Mouse (Mus musculus) left cerebral cortex, postnatal 10 days (tissue): ENCODE measurements at regions not wholly inside any gene's neighbourhood (a gene's known extent, or its start where the extent isn't known, plus 50 kb on each side); places are given as distances from the start of the nearest gene placed in this dataset.
"Not testable (repeated sequence)": the region's sequence is repeated elsewhere in the genome, so short reads cannot be mapped to it uniquely, and the experiment has no call there.

Experiments used
- DNase-seq, 2 experiments: peaks; one replicate each; pipeline ENCODE4 v3.0.0; 2021 to 2022; ENCODE audit warnings: low spot score in 2 of 2, mixed read lengths in 1 of 2; ENCODE audit errors: extremely low spot score in 1 of 2
- intact Hi-C: fragments of 180-260 bp; cut with DNase I; formaldehyde crosslinking; loops from one replicate; pipeline ENCODE4 v1.15.1; 2025

- DNase-seq: no peak
- intact Hi-C loops: no loop called here
These were observed 334.9 kb upstream of the Api5 start for GRCm38 (mm10) chr2:94772801-94773200.

DNA sequence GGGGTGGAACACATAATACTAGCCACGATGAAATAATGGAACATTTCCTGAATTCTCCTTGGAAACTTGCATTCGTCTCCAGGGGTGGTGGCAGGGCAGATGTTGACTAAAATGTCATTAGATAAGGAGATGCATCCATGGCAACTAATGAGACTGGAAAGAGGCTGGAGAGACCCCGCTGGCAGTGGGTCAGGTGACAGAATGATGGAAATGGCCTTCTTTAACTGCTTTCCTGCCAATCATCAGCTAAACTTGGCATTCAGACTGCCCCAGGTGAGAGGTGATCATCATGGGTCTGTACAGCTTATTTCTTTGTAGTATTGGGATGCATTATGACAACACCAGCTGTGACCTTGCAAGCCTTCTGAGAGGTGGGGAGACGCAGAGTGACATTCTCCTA lies 334.3 kb upstream of the Api5 start:
- DNase-seq: no peak
- intact Hi-C loops: no loop called here

DNA sequence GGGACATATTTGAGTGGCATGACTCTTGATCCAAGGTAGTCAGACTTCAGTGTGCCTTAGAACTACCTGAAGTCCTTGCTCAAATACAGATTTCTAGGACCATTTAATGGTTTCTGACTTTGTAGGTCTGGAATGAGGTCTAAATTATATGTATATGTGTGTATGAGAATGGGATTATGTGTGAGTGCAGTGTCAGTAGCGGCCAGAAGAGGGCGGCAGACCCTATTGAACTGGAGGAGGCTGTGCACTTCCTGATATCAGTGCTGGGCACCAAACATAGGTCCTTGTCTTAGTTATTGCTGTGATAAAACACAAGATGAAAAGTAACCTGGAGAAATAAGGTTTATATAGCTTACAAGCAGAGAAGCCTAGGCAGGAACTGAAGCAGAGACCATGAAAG lies 328.6 kb upstream of the Api5 start:
- intact Hi-C loops: no loop called here
- no peak for DNase-seq

DNA sequence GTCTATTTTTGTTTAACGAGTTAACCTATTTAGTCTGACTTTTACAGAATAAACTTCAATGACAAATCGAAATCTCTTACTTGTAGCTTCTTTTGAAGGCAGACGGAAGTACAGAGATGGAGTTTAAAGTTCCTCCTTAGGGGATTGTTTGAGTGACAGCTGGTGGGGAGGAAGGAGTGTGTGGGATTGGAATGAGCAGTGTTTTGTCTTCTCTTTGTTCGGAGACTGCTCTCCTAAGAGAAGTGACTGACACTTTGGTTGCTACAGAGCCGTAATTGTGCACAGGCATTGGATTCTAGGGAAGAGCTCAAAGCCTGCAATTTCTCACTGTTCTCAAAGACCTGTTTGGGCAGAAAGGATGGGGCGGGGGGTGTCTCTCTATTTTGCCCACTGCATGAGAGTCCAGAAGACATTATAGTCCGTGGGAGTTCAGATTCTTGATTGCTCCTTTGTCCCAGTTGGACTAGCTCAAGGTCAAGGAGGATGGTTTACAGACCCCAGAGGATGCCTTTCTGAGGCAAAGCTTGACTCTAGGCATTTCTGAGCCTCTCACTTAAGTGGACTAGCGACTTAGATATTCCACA lies 327.0 kb upstream of the Api5 start:
- intact Hi-C loops: no loop called here
- no peak for DNase-seq

DNA sequence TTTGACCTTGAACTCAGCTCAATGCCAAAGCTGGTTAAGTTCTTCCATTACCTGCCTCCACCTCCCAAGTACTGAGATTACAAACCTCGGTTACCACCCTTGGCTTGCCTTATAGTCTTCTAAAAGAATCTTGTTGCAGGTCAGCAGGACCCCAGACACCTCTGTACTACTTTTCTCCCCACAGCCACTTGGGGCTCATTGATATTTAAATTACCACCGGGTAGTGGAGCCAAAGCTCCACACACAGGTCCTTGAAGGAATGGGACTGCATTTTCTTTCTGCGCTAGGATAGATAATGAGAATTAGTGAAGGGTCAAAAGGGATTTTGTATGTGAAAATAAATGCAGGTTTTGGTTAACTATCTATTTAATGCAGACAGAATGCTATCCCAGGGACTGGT lies 326.5 kb upstream of the Api5 start:
- intact Hi-C loops: no loop called here
- no peak for DNase-seq

DNA sequence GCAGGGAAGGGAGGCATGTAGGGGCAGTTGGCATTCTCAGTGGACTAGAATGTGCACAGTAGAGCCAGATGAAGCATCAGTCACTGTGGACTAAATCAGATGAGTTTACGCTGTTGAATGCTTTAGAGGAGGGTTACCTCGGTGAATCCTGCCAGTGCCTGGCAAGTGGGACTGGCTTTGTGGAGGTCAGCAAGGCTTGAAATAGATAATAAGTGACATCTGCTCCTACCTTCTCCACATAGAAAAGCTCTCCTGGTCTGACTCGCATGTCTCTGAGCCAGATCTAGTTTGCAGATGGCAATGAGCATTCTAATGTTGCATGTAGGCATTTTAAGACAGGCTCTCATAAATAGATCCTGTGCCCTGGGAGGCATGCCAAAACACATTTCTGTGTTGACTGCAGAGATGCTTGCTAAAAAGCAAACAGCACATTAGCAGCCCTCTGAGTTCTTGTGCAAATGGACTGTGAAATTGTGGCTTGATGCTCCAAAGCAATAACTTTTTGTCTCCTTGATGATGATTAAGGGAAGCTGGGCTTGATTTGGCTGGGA lies 310.3 kb upstream of the Api5 start:
- DNase-seq: peak; percentile 31
- intact Hi-C loops: no loop called here

GRCm38 (mm10) chr2:94729791-94730190 lies 291.9 kb upstream of the Api5 start:
- DNase-seq: no peak
- intact Hi-C loops: no loop called here

GRCm38 (mm10) chr2:94699383-94699782 lies 261.4 kb upstream of the Api5 start:
- DNase-seq: no peak
- intact Hi-C loops: no loop called here

GRCm38 (mm10) chr2:94695212-94695611 lies 257.3 kb upstream of the Api5 start:
- no peak for DNase-seq
- intact Hi-C loops: no loop called here

DNA sequence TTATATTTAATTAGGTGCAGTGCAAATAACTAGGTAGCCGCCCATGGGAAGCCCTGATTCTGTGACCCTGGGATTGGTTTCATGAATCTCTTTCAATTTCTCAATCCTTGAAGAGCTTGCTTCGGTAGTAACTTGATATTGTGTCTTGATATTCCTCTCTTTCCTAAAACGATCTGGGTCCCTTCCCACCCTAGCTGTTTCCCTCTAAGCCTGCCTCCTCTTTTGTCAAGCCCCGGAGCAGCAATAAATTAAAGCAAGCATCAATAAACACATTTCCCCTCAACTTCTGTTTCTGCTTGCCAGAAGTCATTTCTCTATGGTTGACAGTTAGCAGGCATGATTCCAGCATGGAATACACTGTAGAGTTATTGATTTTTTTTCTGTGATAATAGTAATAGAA lies 252.6 kb upstream of the Api5 start:
- DNase-seq: no peak
- intact Hi-C loops: no loop called here

GRCm38 (mm10) chr2:94685619-94686018 lies 247.7 kb upstream of the Api5 start:
- intact Hi-C loops, DNase-seq: not testable (repeated sequence)

GRCm38 (mm10) chr2:94680096-94680765 lies 242.3 kb upstream of the Api5 start:
- intact Hi-C loops: no loop called here
- no peak for DNase-seq

DNA sequence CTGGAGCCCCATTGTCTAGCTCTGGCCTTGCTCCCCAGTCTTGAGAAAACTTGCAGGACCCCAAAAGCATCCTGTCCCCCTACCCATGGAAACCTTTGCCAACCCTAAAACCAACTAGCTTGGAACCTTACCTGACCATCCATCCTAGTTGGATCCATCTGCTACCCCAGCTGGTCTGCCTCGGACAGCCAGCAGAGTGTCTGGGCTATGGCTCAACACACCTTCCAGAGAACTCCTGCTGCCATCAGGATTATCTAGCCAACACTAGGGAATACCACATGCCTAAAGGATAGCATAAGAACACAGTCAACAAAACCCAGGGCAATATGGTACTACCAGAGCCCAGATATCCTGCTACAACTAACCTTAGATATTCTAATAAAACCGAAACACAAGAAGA lies 227.9 kb upstream of the Api5 start:
- intact Hi-C loops: no loop called here
- DNase-seq: no peak

- DNase-seq: no peak
- intact Hi-C loops: no loop called here
These were observed 220.5 kb upstream of the Api5 start for GRCm38 (mm10) chr2:94658426-94658825.
